Mouse (Mus musculus): ENCODE measurements around the gene Mapkap1. TPM values are rescaled to one million over a fixed set of nuclear protein-coding genes. Genes with fewer than 3 reads are reported as not detected.
A peak's percentile ranks its signal among the peaks of the same experiment; 100 is the strongest.

The Mapkap1 gene
- polyA plus RNA-seq, 1 experiment from 2014 or later, result 74.7 TPM

GRCm38 (mm10) chr2:34671385-34672026 lies 264.9 kb downstream of the Mapkap1 start:
- Histone ChIP-seq H3K4me3 (ENCODE audit: control insufficient read depth in 1 of 2, insufficient read depth in 1 of 2, low read depth in 1 of 2, low read length in 2 of 2) (peak overlapping the region; percentile 51), H3K9ac (ENCODE audit: low read length) (peak overlapping the region; percentile 74), H3K4me1 (ENCODE audit: control insufficient read depth in 2 of 2, insufficient read depth in 2 of 2, low read length in 2 of 2) (peaks cover 19 to 20% of the 10 kb centered on the region in 2 experiments), H3K27me3 (ENCODE audit: control insufficient read depth, insufficient read depth, low read length) (no peaks in the 10 kb centered on the region), H3K9me3 (ENCODE audit: control insufficient read depth, low read length) (no peaks in the 10 kb centered on the region), H3K36me3 (ENCODE audit: control insufficient read depth, insufficient read depth, low read length) (peaks cover 30% of the 10 kb centered on the region), H3K27ac (replicated peaks in 1 of 2; ENCODE audit: control insufficient read depth in 1 of 2, insufficient read depth in 1 of 2, low read depth in 2 of 2, low read length in 2 of 2) (peak overlapping the region; percentile 26 to 51; a peak in 1 of 4 replicates), H3K4me2 (ENCODE audit: low read length) (peak overlapping the region; percentile 84)
- 20% methylated on average over 31 of the region's 31 CpGs for WGBS
- peak; percentile 55; the same call in 1 of the 2 replicates for ATAC-seq (ENCODE audit: insufficient number of reproducible peaks, insufficient read depth, low FRiP score, low read depth)

- Histone ChIP-seq H3K36me3 (ENCODE audit: control insufficient read depth, insufficient read depth, low read length) (peaks cover 53% of the 10 kb centered on the region), H3K4me1 (ENCODE audit: control insufficient read depth in 2 of 2, insufficient read depth in 2 of 2, low read length in 2 of 2) (peaks cover 13% of the 10 kb centered on the region in 2 experiments), H3K4me2 (ENCODE audit: low read length) (no peak overlapping the region), H3K27ac (replicated peaks in 1 of 2; ENCODE audit: control insufficient read depth in 1 of 2, insufficient read depth in 1 of 2, low read depth in 2 of 2, low read length in 2 of 2) (no peak overlapping the region), H3K9ac (ENCODE audit: low read length) (no peak overlapping the region), H3K4me3 (ENCODE audit: control insufficient read depth in 1 of 2, insufficient read depth in 1 of 2, low read depth in 1 of 2, low read length in 2 of 2) (no peak overlapping the region), H3K9me3 (ENCODE audit: control insufficient read depth, low read length) (no peaks in the 10 kb centered on the region), H3K27me3 (ENCODE audit: control insufficient read depth, insufficient read depth, low read length) (no peaks in the 10 kb centered on the region)
- 84% methylated on average over 11 of the region's 11 CpGs for WGBS
- ATAC-seq (ENCODE audit: insufficient number of reproducible peaks, insufficient read depth, low FRiP score, low read depth), result no peak
Observed at GRCm38 (mm10) chr2:34673846-34674245, 267.3 kb downstream of the Mapkap1 start.

Other genes with a start within 250 kb of the Mapkap1 start
- gene Pbx3, start 33.6 kb upstream of the Mapkap1 start, polyA plus RNA-seq (2014; fragmentation: Nextera tagmentation; extraction: Ambion mirVana), result 25.8 and 26.4 TPM in 2 replicates